Mouse (Mus musculus) stomach, postnatal 0 days (tissue): ENCODE results near the gene Eif3i. TPM values are rescaled to one million over a fixed set of nuclear protein-coding genes. Genes with fewer than 3 reads are reported as not detected.

ENCODE experiments used
- ATAC-seq: fragments of 200-750 bp; cut with Nextera tagmentation; 2 replicates; pipeline ENCODE4 v1.8.0; 2017; ENCODE audit not compliant: low FRiP score, low TSS enrichment
- DNase-seq: peaks from one replicate; pipeline ENCODE4 v3.0.0-alpha.2; 2016; ENCODE audit warnings: low spot score
- H3K27ac ChIP-seq: fragments of 300-500 bp; sonication (generic); replicated peaks from 2 replicates; pipeline ENCODE4 v1.5.1; 2014; ENCODE audit warnings: mild to moderate bottlenecking, control low read depth
- H3K27me3 ChIP-seq: fragments of 300-500 bp; sonication (generic); 2 replicates; pipeline ENCODE4 v1.6.1; 2014; ENCODE audit warnings: low read length; ENCODE audit not compliant: control insufficient read depth, insufficient read depth
- H3K36me3 ChIP-seq: fragments of 300-500 bp; sonication (generic); 2 replicates; pipeline ENCODE4 v1.6.1; 2014; ENCODE audit warnings: low read length, mixed read lengths; ENCODE audit not compliant: control insufficient read depth, insufficient read depth
- H3K4me1 ChIP-seq: fragments of 300-500 bp; sonication (generic); replicated peaks from 2 replicates; pipeline ENCODE4 v1.6.1; 2014; ENCODE audit warnings: antibody characterized with exemption; ENCODE audit not compliant: control insufficient read depth, insufficient read depth
- H3K4me2 ChIP-seq: fragments of 300-500 bp; sonication (generic); replicated peaks from 2 replicates; pipeline ENCODE4 v1.6.1; 2014; ENCODE audit warnings: low read depth, mild to moderate bottlenecking, control low read depth, moderate library complexity
- H3K4me3 ChIP-seq: fragments of 300-500 bp; sonication (generic); 2 replicates; pipeline ENCODE4 v1.5.1; 2014; ENCODE audit warnings: low read depth, low read length, control low read depth
- H3K9ac ChIP-seq: fragments of 300-500 bp; sonication (generic); 2 replicates; pipeline ENCODE4 v1.6.1; 2014; ENCODE audit warnings: mild to moderate bottlenecking, low read length, control low read depth, mixed read lengths
- H3K9me3 ChIP-seq: fragments of 300-500 bp; sonication (generic); 2 replicates; pipeline ENCODE4 v1.6.1; 2016; ENCODE audit warnings: low read length; ENCODE audit not compliant: control insufficient read depth
- CTCF ChIP-seq: IDR thresholded peaks from 2 replicates; pipeline ENCODE4 v1.5.1; 2016; ENCODE audit warnings: antibody characterized with exemption, low read depth, mild to moderate bottlenecking, moderate library complexity
- EP300 ChIP-seq: optimal IDR thresholded peaks from 2 replicates; pipeline ENCODE3; 2016; ENCODE audit warnings: antibody characterized with exemption
- WGBS: fragments of 180-500 bp; shearing (Covaris S2); extraction: QIAGEN DNeasy Blood & Tissue Kit; methylation state at CpG from one replicate; pipeline ENCODE4 v1.1.7; 2014; 5-methylcytosine and 5-hydroxymethylcytosine counted together
- polyA plus RNA-seq: library from polyadenylated mRNA; unstranded; fragments of >200 nt; fragmentation: Nextera tagmentation; extraction: Ambion mirVana; gene quantifications from 2 replicates; pipeline ENCODE4 v1.2.1, GENCODE M21; 2015

Gene Eif3i
- polyA plus RNA-seq, 1 experiment from 2014 or later = 230 TPM

- no peak for TF ChIP-seq EP300
- TF ChIP-seq CTCF = no peak
- no peak overlapping the region for H3K4me2 ChIP-seq
- no peaks in the 10 kb centered on the region for H3K9me3 ChIP-seq
- H3K36me3 ChIP-seq = no peaks in the 10 kb centered on the region
- H3K4me1 ChIP-seq = no peaks in the 10 kb centered on the region
- H3K4me3 ChIP-seq = no peak overlapping the region
- 46% methylated on average over 7 of the region's 8 CpGs for WGBS
- H3K9ac ChIP-seq = no peak overlapping the region
- ATAC-seq (no peak), DNase-seq (no peak)
- no peak overlapping the region for H3K27ac ChIP-seq
- H3K27me3 ChIP-seq = no peaks in the 10 kb centered on the region
Measured at GRCm38 (mm10) chr4:129575171-129575844, 25.1 kb downstream of the Eif3i start.

- H3K27ac ChIP-seq = no peak within 1 kb of the TSS
- DNase-seq (no peak), ATAC-seq (no peak)
- H3K9me3 ChIP-seq = no peaks in the 10 kb centered on the region
- no peaks in the 10 kb centered on the region for H3K4me1 ChIP-seq
- no peaks in the 10 kb centered on the region for H3K36me3 ChIP-seq
- no peak within 1 kb of the TSS for H3K9ac ChIP-seq
- H3K4me2 ChIP-seq = no peak within 1 kb of the TSS
- WGBS = 89% methylated on average over 8 of the region's 8 CpGs
- no peak within 1 kb of the TSS for H3K4me3 ChIP-seq
- TF ChIP-seq EP300 (no peak), CTCF (no peak)
- H3K27me3 ChIP-seq = no peaks in the 10 kb centered on the region
Measured at GRCm38 (mm10) chr4:129573430-129573829, 27.0 kb downstream of the Eif3i start, which contains the start of gene Lck. Gene Lck, minus strand, starts transcription at chr4:129573641.

- H3K27ac ChIP-seq = no peak overlapping the region
Measured at GRCm38 (mm10) chr4:129573093-129573370, 27.4 kb downstream of the Eif3i start.

GRCm38 (mm10) chr4:129572236-129573092, 28.0 kb downstream of the Eif3i start:
- Histone ChIP-seq H3K4me1 (no peaks in the 10 kb centered on the region), H3K4me3 (no peak overlapping the region), H3K36me3 (no peaks in the 10 kb centered on the region), H3K9me3 (no peaks in the 10 kb centered on the region), H3K27ac (no peak overlapping the region), H3K27me3 (no peaks in the 10 kb centered on the region), H3K4me2 (no peak overlapping the region), H3K9ac (no peak overlapping the region)
- TF ChIP-seq EP300 = no peak
- no peak for TF ChIP-seq CTCF
- WGBS = 73% methylated on average over 13 of the region's 13 CpGs
- DNase-seq = no peak
- no peak for ATAC-seq

More at GRCm38 (mm10) chr4:129573093-129573370, 27.4 kb downstream of the Eif3i start:
- H3K4me3 ChIP-seq = no peak overlapping the region
- H3K4me1 ChIP-seq = no peaks in the 10 kb centered on the region
- no peaks in the 10 kb centered on the region for H3K9me3 ChIP-seq
- H3K9ac ChIP-seq = no peak overlapping the region
- H3K4me2 ChIP-seq = no peak overlapping the region
- TF ChIP-seq CTCF (no peak), EP300 (no peak)
- DNase-seq (no peak), ATAC-seq (no peak)
- H3K36me3 ChIP-seq = no peaks in the 10 kb centered on the region
- WGBS = 95% methylated on average over 4 of the region's 4 CpGs
- H3K27me3 ChIP-seq = no peaks in the 10 kb centered on the region

GRCm38 (mm10) chr4:129571551-129572084, 28.8 kb downstream of the Eif3i start:
- H3K9ac ChIP-seq = no peak overlapping the region
- H3K4me1 ChIP-seq = no peaks in the 10 kb centered on the region
- DNase-seq = no peak
- H3K36me3 ChIP-seq = no peaks in the 10 kb centered on the region
- H3K27me3 ChIP-seq = no peaks in the 10 kb centered on the region
- H3K27ac ChIP-seq = no peak overlapping the region
- H3K9me3 ChIP-seq = no peaks in the 10 kb centered on the region
- WGBS = 66% methylated on average over 8 of the region's 8 CpGs
- H3K4me3 ChIP-seq = no peak overlapping the region
- TF ChIP-seq CTCF = no peak
- no peak for TF ChIP-seq EP300
- ATAC-seq = no peak
- H3K4me2 ChIP-seq = no peak overlapping the region

GRCm38 (mm10) chr4:129570028-129570427, 30.4 kb downstream of the Eif3i start:
- H3K4me1 ChIP-seq = no peaks in the 10 kb centered on the region
- no peaks in the 10 kb centered on the region for H3K27me3 ChIP-seq
- ATAC-seq (no peak), DNase-seq (no peak)
- no peak overlapping the region for H3K27ac ChIP-seq
- WGBS = 77% methylated on average over 6 of the region's 6 CpGs
- no peaks in the 10 kb centered on the region for H3K9me3 ChIP-seq
- no peak overlapping the region for H3K4me2 ChIP-seq
- TF ChIP-seq CTCF (no peak), EP300 (no peak)
- no peaks in the 10 kb centered on the region for H3K36me3 ChIP-seq
- H3K9ac ChIP-seq = no peak overlapping the region
- H3K4me3 ChIP-seq = no peak overlapping the region
